8 mouse cellular contexts compared by ENCODE assay signal in genomic region chr11:93097941-93098828, GRCm38 (mm10). TPM values are rescaled to one million over a fixed set of nuclear protein-coding genes. Genes with fewer than 3 reads are reported as not detected.
DNase-seq lines count a peak whose midpoint lies in the region; ATAC-seq lines count a peak whose summit lies in the region.

Gene Car10 (plus strand): TSS chr11:93098028.

- peak within 1 kb of the TSS; percentile 80 for H3K4me3 ChIP-seq in megakaryocyte, embryonic 14.5 days (replicated peaks)
- peak within 1 kb of the TSS; percentile 45 for H3K4me3 ChIP-seq in embryonic facial prominence, embryonic 12.5 days
- H3K4me3 ChIP-seq in intestine, embryonic 15.5 days (replicated peaks) = peak within 1 kb of the TSS; percentile 39
- peak within 1 kb of the TSS; percentile 64 for H3K4me3 ChIP-seq in midbrain, embryonic 14.5 days (replicated peaks; ENCODE audit: low read depth, low read length)

- intact Hi-C loops in gastrocnemius, postnatal 36 days (cut with DNase I) = no loop called here

- H3K9ac ChIP-seq in embryonic facial prominence, embryonic 12.5 days = 0 out of 2 replicates have a peak within 1 kb of the TSS, but pooled peaks have one; percentile 36
- H3K9ac ChIP-seq in intestine, embryonic 15.5 days = no peak within 1 kb of the TSS
- peak within 1 kb of the TSS; percentile 62 for H3K9ac ChIP-seq in midbrain, embryonic 14.5 days (replicated peaks; ENCODE audit: low read length)

- H3K27ac ChIP-seq in embryonic facial prominence, embryonic 12.5 days = no peak within 1 kb of the TSS
- H3K27ac ChIP-seq in intestine, embryonic 15.5 days = no peak within 1 kb of the TSS
- H3K27ac ChIP-seq in midbrain, embryonic 14.5 days (replicated peaks; ENCODE audit: low read depth, low read length) = peak within 1 kb of the TSS; percentile 72

- 1% methylated on average over 46 of the region's 48 CpGs for WGBS in embryonic facial prominence, embryonic 12.5 days
- under 1% methylated on average over 46 of the region's 48 CpGs for WGBS in intestine, embryonic 15.5 days
- under 1% methylated on average over 47 of the region's 48 CpGs for WGBS in midbrain, embryonic 14.5 days

- peak; percentile 74 for DNase-seq in midbrain, embryonic 14.5 days
- no peak for DNase-seq in urinary bladder, adult 2 months (ENCODE audit: low spot score)
- no peak for DNase-seq in gastrocnemius, postnatal 36 days
- DNase-seq in kidney, adult 9 months = no peak

- H3K36me3 ChIP-seq in megakaryocyte, embryonic 14.5 days (replicated peaks; ENCODE audit: low read length) = no peaks in the 10 kb centered on the region
- no peaks in the 10 kb centered on the region for H3K36me3 ChIP-seq in embryonic facial prominence, embryonic 12.5 days
- H3K36me3 ChIP-seq in intestine, embryonic 15.5 days = no peaks in the 10 kb centered on the region
- H3K36me3 ChIP-seq in midbrain, embryonic 14.5 days (ENCODE audit: control insufficient read depth, insufficient read depth, low read length) = no peaks in the 10 kb centered on the region

- H3K4me1 ChIP-seq in megakaryocyte, embryonic 14.5 days = peaks cover 14% of the 10 kb centered on the region
- peaks cover 21% of the 10 kb centered on the region for H3K4me1 ChIP-seq in embryonic facial prominence, embryonic 12.5 days
- H3K4me1 ChIP-seq in intestine, embryonic 15.5 days (replicated peaks) = peaks cover 12% of the 10 kb centered on the region; the same call in 1 of the 2 replicates
- H3K4me1 ChIP-seq in midbrain, embryonic 14.5 days (ENCODE audit: control insufficient read depth, insufficient read depth, low read length) = 0 out of 2 replicates have a peak, but pooled peaks cover 5% of the 10 kb centered on the region

- ATAC-seq in megakaryocyte, adult 5-6 weeks (ENCODE audit: poor library complexity, severe bottlenecking) = no peak
- ATAC-seq in embryonic facial prominence, embryonic 12.5 days (ENCODE audit: insufficient number of reproducible peaks, insufficient read depth, low FRiP score, low TSS enrichment) = 0 out of 2 replicates have a peak, but pooled peaks have one; percentile 35
- ATAC-seq in intestine, embryonic 15.5 days = no peak
- ATAC-seq in midbrain, embryonic 14.5 days (ENCODE audit: low FRiP score, low TSS enrichment) = peak; percentile 62; the same call in 1 of the 2 replicates

- H3K9me3 ChIP-seq in megakaryocyte, embryonic 14.5 days = peaks cover 8% of the 10 kb centered on the region; the same call in 1 of the 2 replicates
- H3K9me3 ChIP-seq in embryonic facial prominence, embryonic 12.5 days = no peaks in the 10 kb centered on the region
- no peaks in the 10 kb centered on the region for H3K9me3 ChIP-seq in intestine, embryonic 15.5 days
- H3K9me3 ChIP-seq in midbrain, embryonic 14.5 days (ENCODE audit: control insufficient read depth, low read length) = no peaks in the 10 kb centered on the region

- H3K4me2 ChIP-seq in embryonic facial prominence, embryonic 12.5 days (replicated peaks) = peak within 1 kb of the TSS; percentile 76
- peak within 1 kb of the TSS; percentile 82 for H3K4me2 ChIP-seq in intestine, embryonic 15.5 days (replicated peaks)
- H3K4me2 ChIP-seq in midbrain, embryonic 14.5 days (ENCODE audit: low read length) = peak within 1 kb of the TSS; percentile 98

- H3K27me3 ChIP-seq in megakaryocyte, embryonic 14.5 days (replicated peaks) = peaks cover 58% of the 10 kb centered on the region
- H3K27me3 ChIP-seq in embryonic facial prominence, embryonic 12.5 days = peaks cover 55% of the 10 kb centered on the region
- peaks cover 53% of the 10 kb centered on the region for H3K27me3 ChIP-seq in intestine, embryonic 15.5 days (replicated peaks)
- peaks cover 19% of the 10 kb centered on the region for H3K27me3 ChIP-seq in midbrain, embryonic 14.5 days (ENCODE audit: control insufficient read depth, insufficient read depth, low read length)

RNA-seq across cellular contexts. Expression of gene Car10, which starts in this region (rescaled TPM):
- polyA plus RNA-seq in megakaryocyte, embryonic 14.5 days (2012; ENCODE audit: insufficient read depth, low replicate concordance) = not detected in 2 replicates
- not detected in 2 replicates for total RNA-seq in megakaryocyte, adult 5-6 weeks (2015)
- total RNA-seq in megakaryocyte, adult 5-6 weeks (2017) = not detected in 2 replicates
- 1.2 and 1.3 TPM in 2 replicates for polyA plus RNA-seq in embryonic facial prominence, embryonic 12.5 days (2016; fragmentation: Nextera tagmentation; extraction: Ambion mirVana)
- 0.14 and 0.16 TPM in 2 replicates for polyA plus RNA-seq in intestine, embryonic 15.5 days (2015; fragmentation: Nextera tagmentation; extraction: Ambion mirVana)
- 28.7 and 31.3 TPM in 2 replicates for polyA plus RNA-seq in midbrain, embryonic 14.5 days (2014; fragmentation: Nextera tagmentation; extraction: Ambion mirVana)
- 0.10 and 0.21 TPM in 2 replicates for polyA plus RNA-seq in urinary bladder, adult 2 months (2012; rRNA removed)
- total RNA-seq in gastrocnemius, postnatal 36 days (2021) = not detected

Comparison
In these comparisons a context has a peak if more than half of its experiments do, and no peak if none do; other contexts are left out.
1. RNA of gene Car10 (polyA plus RNA-seq): 28.7 to 31.3 TPM in midbrain, embryonic 14.5 days; 1.2 to 1.3 TPM in embryonic facial prominence, embryonic 12.5 days, 0.14 to 0.16 TPM in intestine, embryonic 15.5 days, 0.10 to 0.21 TPM in urinary bladder, adult 2 months and not detected in megakaryocyte, embryonic 14.5 days; every median in the first group is over 10 times any median in the second.
2. ATAC-seq: peak in embryonic facial prominence, embryonic 12.5 days (single experiment) and midbrain, embryonic 14.5 days (single experiment); none in megakaryocyte, adult 5-6 weeks (single experiment) and intestine, embryonic 15.5 days (single experiment).
3. Peak in every context shown above with its lines, with median percentiles within 50 percentile points of each other: H3K4me3 ChIP-seq and H3K4me2 ChIP-seq.